Mouse (Mus musculus) liver, postnatal 0 days (tissue): ENCODE data around the gene Mrpl35. TPM values are rescaled to one million over a fixed set of nuclear protein-coding genes. Genes with fewer than 3 reads are reported as not detected.

ENCODE experiments used
- ATAC-seq: fragments of 200-750 bp; cut with Nextera tagmentation; 2 replicates; pipeline ENCODE4 v1.8.0; 2017; ENCODE audit warnings: mild to moderate bottlenecking, moderate library complexity
- DNase-seq: peaks from one replicate; pipeline ENCODE4 v3.0.0-alpha.2; 2016
- H3K27ac ChIP-seq: fragments of 300-500 bp; sonication (generic); 2 replicates; pipeline ENCODE4 v1.5.1; 2014; ENCODE audit warnings: antibody characterized with exemption, moderate library complexity, mild to moderate bottlenecking, low read depth
- H3K27me3 ChIP-seq: fragments of 300-500 bp; sonication (generic); 2 replicates; pipeline ENCODE4 v1.6.1; 2014; ENCODE audit warnings: low read length, control low read depth, mixed read lengths; ENCODE audit not compliant: insufficient read depth
- H3K36me3 ChIP-seq: fragments of 300-500 bp; sonication (generic); replicated peaks from 2 replicates; pipeline ENCODE4 v1.6.1; 2014; ENCODE audit warnings: mild to moderate bottlenecking, control low read depth, low read length, moderate library complexity, mixed read lengths; ENCODE audit not compliant: insufficient read depth
- H3K4me1 ChIP-seq: fragments of 300-500 bp; sonication (generic); 2 replicates; pipeline ENCODE4 v1.6.1; 2014; ENCODE audit warnings: antibody characterized with exemption, mild to moderate bottlenecking, control low read depth; ENCODE audit not compliant: insufficient read depth
- H3K4me2 ChIP-seq: fragments of 300-500 bp; sonication (generic); 2 replicates; pipeline ENCODE4 v1.6.1; 2014; ENCODE audit warnings: low read depth, mild to moderate bottlenecking, low read length, moderate library complexity, mixed read lengths
- H3K4me3 ChIP-seq: fragments of 300-500 bp; sonication (generic); 2 replicates; pipeline ENCODE4 v1.5.1; 2014; ENCODE audit warnings: low read depth, low read length
- H3K9ac ChIP-seq: fragments of 300-500 bp; sonication (generic); replicated peaks from 2 replicates; pipeline ENCODE4 v1.6.1; 2014; ENCODE audit warnings: mild to moderate bottlenecking, moderate library complexity
- H3K9me3 ChIP-seq: fragments of 300-500 bp; sonication (generic); 2 replicates; pipeline ENCODE4 v1.6.1; 2016; ENCODE audit warnings: mild to moderate bottlenecking, control low read depth, low read length, mixed read lengths
- CTCF ChIP-seq: sonication (generic); IDR thresholded peaks from 2 replicates; pipeline ENCODE4 v1.5.1; 2016; ENCODE audit warnings: antibody characterized with exemption, low read depth
- EP300 ChIP-seq: IDR thresholded peaks from 2 replicates; pipeline ENCODE4 v1.6.1; 2016; ENCODE audit warnings: antibody characterized with exemption, low read depth, mild to moderate bottlenecking
- WGBS: fragments of 180-500 bp; shearing (Covaris S2); extraction: QIAGEN DNeasy Blood & Tissue Kit; methylation state at CpG from one replicate; pipeline ENCODE4 v1.1.7; 2014; ENCODE audit not compliant: insufficient replicate concordance; 5-methylcytosine and 5-hydroxymethylcytosine counted together
- polyA plus RNA-seq: library from polyadenylated mRNA; unstranded; fragments of >200 nt; fragmentation: Nextera tagmentation; extraction: Ambion mirVana; gene quantifications from 2 replicates; pipeline ENCODE4 v1.2.1, GENCODE M21; 2015

Gene Mrpl35
- polyA plus RNA-seq, 1 experiment from 2014 or later: 59.4 TPM

DNA sequence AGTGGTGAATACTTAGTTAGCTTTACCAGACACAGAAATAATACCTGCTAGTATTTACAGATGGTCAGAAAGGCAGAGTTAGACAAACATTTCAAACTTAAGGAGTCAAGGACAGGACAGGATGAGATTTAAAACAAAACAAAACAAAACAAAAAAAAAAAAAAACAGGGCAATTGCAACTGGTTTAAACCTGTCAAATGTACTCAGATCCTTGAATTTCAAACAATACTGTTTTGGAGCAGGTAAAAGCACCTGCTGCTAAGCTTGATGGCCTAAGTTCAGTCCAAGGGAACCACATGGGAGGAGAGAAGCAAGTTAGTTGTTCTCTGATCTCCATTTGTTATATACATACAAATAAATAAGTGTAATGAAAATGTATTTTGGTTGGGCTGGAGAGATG lies 13.0 kb upstream of the Mrpl35 start:
- Histone ChIP-seq H3K27me3 (no peaks in the 10 kb centered on the region), H3K9ac (no peak overlapping the region), H3K4me1 (peaks cover 11% of the 10 kb centered on the region; the same call in 1 of the 2 replicates), H3K36me3 (peaks cover 1% of the 10 kb centered on the region; the same call in 1 of the 2 replicates), H3K27ac (no peak overlapping the region), H3K4me3 (no peak overlapping the region), H3K9me3 (no peaks in the 10 kb centered on the region), H3K4me2 (no peak overlapping the region)
- no peak for DNase-seq
- ATAC-seq: no peak
- TF ChIP-seq EP300: no peak
- TF ChIP-seq CTCF: no peak

DNA sequence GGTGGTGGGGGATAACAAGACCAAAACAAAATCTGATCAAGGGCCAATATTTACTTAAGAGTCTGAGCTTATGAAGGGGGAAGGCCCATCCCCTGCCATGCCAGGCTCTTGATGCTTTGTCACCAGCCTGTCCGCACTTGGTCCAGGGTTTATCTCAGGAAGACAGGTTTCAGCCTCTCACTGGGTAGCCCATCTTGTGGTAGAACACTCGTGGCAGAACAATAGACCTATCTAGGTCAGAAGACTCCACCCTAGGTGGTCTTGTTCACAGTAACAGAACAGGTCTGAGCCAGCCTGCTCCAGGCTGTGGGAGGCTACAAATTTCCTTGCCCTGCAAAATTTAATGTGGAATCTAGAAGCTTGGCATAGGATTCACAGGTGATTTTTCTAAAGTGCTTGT lies 10.0 kb upstream of the Mrpl35 start:
- H3K4me2 ChIP-seq: no peak overlapping the region
- no peak overlapping the region for H3K9ac ChIP-seq
- H3K9me3 ChIP-seq: no peaks in the 10 kb centered on the region
- no peak for ATAC-seq
- no peaks in the 10 kb centered on the region for H3K27me3 ChIP-seq
- DNase-seq: no peak
- H3K36me3 ChIP-seq: peaks cover 3% of the 10 kb centered on the region; the same call in 1 of the 2 replicates
- WGBS: 40% methylated on average over 2 of the region's 2 CpGs
- H3K4me3 ChIP-seq: no peak overlapping the region
- peaks cover 17% of the 10 kb centered on the region for H3K4me1 ChIP-seq
- H3K27ac ChIP-seq: no peak overlapping the region
- no peak for TF ChIP-seq EP300
- TF ChIP-seq CTCF: no peak

- WGBS: 0% methylated on average over 21 of the region's 21 CpGs
- Histone ChIP-seq H3K4me2 (peak overlapping the region; percentile 80), H3K4me1 (peaks cover 10% of the 10 kb centered on the region), H3K9ac (peak overlapping the region; percentile 85), H3K36me3 (peaks cover 3% of the 10 kb centered on the region; the same call in 1 of the 2 replicates), H3K9me3 (no peaks in the 10 kb centered on the region), H3K27me3 (no peaks in the 10 kb centered on the region), H3K27ac (peak overlapping the region; percentile 98), H3K4me3 (peak overlapping the region; percentile 85)
- TF ChIP-seq CTCF (no peak), EP300 (peak; percentile 42; the same call in 1 of the 2 replicates)
- DNase-seq: peak; percentile 94
- peak; percentile 97 for ATAC-seq
Measured at GRCm38 (mm10) chr6:71831581-71831960, 4.8 kb upstream of the Mrpl35 start.

DNA sequence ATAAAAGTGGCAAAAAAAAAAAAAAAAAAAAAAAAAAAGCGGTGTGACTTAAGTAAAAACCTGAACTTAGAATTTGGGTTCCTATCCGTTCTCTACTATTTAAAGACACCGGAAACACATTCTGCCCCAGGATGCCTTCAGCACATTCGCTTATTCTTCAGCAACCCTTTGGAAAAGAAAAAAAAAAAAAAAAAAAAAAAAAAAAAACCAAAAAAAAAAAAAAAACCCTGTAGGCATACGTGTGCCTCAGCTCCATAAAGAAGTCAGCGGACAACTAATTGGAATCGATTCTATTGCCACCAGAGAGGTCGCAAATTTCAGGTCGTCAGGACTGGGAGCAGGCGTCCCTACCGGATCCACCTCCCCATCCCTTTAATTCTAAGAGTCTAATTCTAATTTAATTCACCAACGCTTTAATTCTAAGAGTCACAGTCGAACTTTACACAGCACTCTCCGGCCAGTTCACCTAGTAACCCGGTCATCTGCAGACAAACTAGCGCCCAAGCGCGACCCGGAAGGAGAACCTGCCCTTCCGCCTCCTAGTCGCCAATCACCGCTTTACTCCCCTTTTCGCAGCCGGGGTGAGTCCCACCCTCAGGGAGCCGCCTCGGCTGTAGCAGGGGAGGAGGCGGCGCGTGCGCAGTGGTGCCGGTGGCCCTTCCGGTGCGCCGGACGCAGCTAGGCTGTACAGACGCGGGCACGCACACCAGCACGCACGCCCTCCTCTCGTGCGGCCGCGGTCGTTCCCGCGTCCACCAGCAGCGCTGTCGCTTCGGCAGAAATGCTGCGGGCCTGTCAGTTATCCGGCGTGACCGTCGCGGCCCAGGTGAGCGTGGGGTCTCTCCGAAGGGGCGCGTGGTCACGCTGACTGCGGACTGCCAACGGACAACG lies 4.2 kb upstream of the Mrpl35 start, which contains the start of gene Immt:
Immt (plus strand) TSS at position 642 of the 891 bp plus-strand sequence.
- Histone ChIP-seq H3K4me3 (peak within 1 kb of the TSS; percentile 85), H3K4me1 (peaks cover 10% of the 10 kb centered on the region), H3K36me3 (peaks cover 3% of the 10 kb centered on the region; the same call in 1 of the 2 replicates), H3K27ac (peak within 1 kb of the TSS; percentile 98), H3K9ac (peak within 1 kb of the TSS; percentile 85), H3K9me3 (no peaks in the 10 kb centered on the region), H3K4me2 (peak within 1 kb of the TSS; percentile 80), H3K27me3 (no peaks in the 10 kb centered on the region)
- under 1% methylated on average over 64 of the region's 64 CpGs for WGBS
- peak; percentile 97 for DNase-seq
- TF ChIP-seq CTCF (0 out of 2 replicates have a peak, but pooled peaks have one; percentile 1), EP300 (no peak)
- peak; percentile 98 for ATAC-seq

DNA sequence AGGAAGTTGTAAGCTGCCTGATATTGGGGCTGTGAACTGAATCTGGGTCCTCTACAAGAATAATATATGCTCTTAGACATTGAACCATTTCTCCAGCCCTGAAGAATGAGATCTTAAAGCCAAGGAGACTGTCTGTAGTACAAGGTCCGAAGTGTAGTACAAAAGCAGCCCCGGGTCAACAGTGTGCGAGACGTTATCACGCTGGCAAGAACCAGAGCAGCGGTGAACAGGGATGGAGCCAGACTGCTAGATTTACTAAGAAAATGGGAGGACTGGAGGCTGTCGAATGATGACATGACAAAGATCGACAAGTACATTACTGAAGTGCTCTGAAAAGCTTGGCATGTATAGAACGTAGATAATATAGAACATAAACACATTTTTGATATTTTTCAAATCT lies 3.0 kb upstream of the Mrpl35 start:
- no peaks in the 10 kb centered on the region for H3K9me3 ChIP-seq
- H3K9ac ChIP-seq: no peak overlapping the region
- DNase-seq (no peak), ATAC-seq (no peak)
- no peak overlapping the region for H3K4me3 ChIP-seq
- TF ChIP-seq EP300 (no peak), CTCF (no peak)
- no peaks in the 10 kb centered on the region for H3K27me3 ChIP-seq
- peaks cover 1% of the 10 kb centered on the region; the same call in 1 of the 2 replicates for H3K36me3 ChIP-seq
- H3K27ac ChIP-seq: no peak overlapping the region
- H3K4me2 ChIP-seq: peak overlapping the region; percentile 80; the same call in 1 of the 2 replicates
- WGBS: 84% methylated on average over 9 of the region's 9 CpGs
- peaks cover 10% of the 10 kb centered on the region for H3K4me1 ChIP-seq

DNA sequence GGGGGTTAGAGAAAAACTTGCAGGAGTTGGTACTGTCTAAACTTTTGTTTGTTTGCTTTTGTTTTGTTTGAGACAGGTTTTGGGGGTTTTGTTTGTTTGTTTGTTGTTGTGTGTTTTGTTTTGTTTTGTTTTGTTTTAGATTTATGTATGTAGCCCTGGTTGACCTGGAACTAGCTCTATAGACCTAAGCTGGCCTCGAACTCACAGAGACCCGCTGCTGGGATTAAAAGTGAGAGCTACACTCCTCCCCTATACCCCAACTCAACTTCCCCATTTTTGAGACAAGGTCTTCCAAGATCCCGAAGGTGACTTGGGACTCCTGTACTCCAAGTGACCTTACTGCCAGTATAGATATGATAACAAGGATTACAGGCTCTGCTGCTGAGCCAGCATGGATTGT lies 2.8 kb downstream of the Mrpl35 start:
- H3K27me3 ChIP-seq: no peaks in the 10 kb centered on the region
- TF ChIP-seq CTCF (no peak), EP300 (no peak)
- DNase-seq (no peak), ATAC-seq (no peak)
- 17% methylated on average over 3 of the region's 3 CpGs for whole genome bisulfite sequencing
- peak overlapping the region; percentile 77 for H3K4me3 ChIP-seq
- peak overlapping the region; percentile 88 for H3K4me2 ChIP-seq
- no peaks in the 10 kb centered on the region; the same call in 1 of the 2 replicates for H3K36me3 ChIP-seq
- H3K9ac ChIP-seq: 0 out of 2 replicates have a peak overlapping the region, but pooled peaks have one; percentile 1
- H3K4me1 ChIP-seq: peaks cover 20% of the 10 kb centered on the region
- H3K9me3 ChIP-seq: no peaks in the 10 kb centered on the region
- H3K27ac ChIP-seq: peak overlapping the region; percentile 24; the same call in 1 of the 2 replicates
